Mouse (Mus musculus): Measurements from ENCODE around the gene Abcg4.

Gene Abcg4

DNA sequence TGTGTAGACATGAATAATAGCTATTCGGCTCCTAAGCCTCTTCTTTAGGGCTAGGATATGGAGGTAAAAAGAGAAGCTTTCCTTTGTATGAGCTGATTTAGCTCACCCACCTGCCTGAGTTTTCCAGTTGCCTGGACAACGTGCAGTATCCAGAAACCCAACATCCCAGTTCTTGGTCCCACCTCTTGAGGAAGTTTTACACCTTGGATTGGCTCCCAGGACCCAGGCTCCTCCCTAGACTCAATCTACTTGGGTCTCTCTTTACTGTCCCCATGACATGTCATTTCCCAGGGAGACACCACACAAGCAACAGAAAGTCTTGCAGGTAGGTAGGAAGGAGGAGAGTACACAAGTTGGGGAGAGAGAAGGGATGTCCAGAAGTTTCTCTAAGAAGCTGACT, 48.0 kb downstream of the Abcg4 start, which contains the start of gene Ccdc153:
Gene Ccdc153 (plus strand): TSS at position 278 of the 400 bp plus-strand sequence.
- no peak for DNase-seq (ENCODE audit: low spot score in 2 of 2)

- DNase-seq (ENCODE audit: low spot score in 2 of 2) = peak in 1 of 2 experiments; percentile 39
Observed at GRCm38 (mm10) chr9:44239447-44239846, 49.0 kb downstream of the Abcg4 start.

- DNase-seq (ENCODE audit: low spot score in 2 of 2) = no peak
Observed at GRCm38 (mm10) chr9:44238501-44239190, 49.8 kb downstream of the Abcg4 start.

- no peak for DNase-seq (ENCODE audit: low spot score in 2 of 2)
Observed at GRCm38 (mm10) chr9:44237128-44237527, 51.3 kb downstream of the Abcg4 start.

GRCm38 (mm10) chr9:44236601-44237000, 51.8 kb downstream of the Abcg4 start:
- no peak for DNase-seq (ENCODE audit: low spot score in 2 of 2)

GRCm38 (mm10) chr9:44234479-44235427, 53.7 kb downstream of the Abcg4 start:
- DNase-seq (ENCODE audit: low spot score in 2 of 2) = no peak

- DNase-seq (ENCODE audit: low spot score in 2 of 2) = peak; percentile 95 to 99
Observed at GRCm38 (mm10) chr9:44233802-44234478, 54.5 kb downstream of the Abcg4 start, which contains the start of gene Cbl. Gene Cbl, minus strand, starts transcription at chr9:44234049.

- peak; percentile 34 to 68 for DNase-seq (ENCODE audit: low spot score in 2 of 2)
Observed at GRCm38 (mm10) chr9:44233021-44233801, 55.2 kb downstream of the Abcg4 start.

DNA sequence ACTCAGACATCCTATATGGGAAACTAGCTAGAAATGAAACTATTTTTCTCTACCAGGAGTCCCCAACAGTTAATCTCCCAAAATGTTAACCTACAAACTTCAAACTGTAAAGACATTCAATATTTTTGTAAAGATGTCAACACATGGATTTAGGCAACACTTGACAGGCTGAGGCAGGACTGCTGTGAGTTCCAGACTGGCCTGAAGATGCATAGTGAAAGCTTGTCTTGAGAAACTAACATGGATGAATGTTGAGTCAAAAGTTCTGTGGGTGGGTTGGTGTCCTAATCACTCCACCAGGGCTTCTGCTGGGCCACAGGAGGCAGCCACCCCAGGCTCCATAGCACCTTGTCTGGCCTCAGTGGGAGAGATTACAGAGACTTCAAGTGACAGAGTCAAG, 56.8 kb downstream of the Abcg4 start:
- DNase-seq (ENCODE audit: low spot score in 2 of 2) = no peak

DNA sequence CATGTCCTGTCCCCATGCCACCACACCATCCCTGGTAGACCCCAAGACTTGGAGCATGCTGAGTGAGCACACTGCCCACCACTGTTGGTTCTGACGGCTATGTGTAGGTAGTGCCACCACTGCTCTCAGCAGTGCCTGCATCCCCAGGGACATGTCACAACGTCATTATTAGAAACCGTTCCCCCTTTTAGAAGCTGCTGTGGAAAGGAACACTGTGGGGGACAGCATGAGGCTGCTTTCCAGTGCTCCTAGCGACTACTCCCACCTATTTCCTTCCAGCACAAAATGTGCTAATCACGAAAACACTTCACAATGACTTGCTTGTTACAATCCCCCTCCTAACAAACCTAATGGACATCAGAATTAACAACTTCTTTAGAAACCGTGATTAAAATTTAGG, 62.4 kb downstream of the Abcg4 start:
- no peak for DNase-seq (ENCODE audit: low spot score in 2 of 2)
